Mouse (Mus musculus): ENCODE measurements around the gene Atp5s.

The Atp5s gene

DNA sequence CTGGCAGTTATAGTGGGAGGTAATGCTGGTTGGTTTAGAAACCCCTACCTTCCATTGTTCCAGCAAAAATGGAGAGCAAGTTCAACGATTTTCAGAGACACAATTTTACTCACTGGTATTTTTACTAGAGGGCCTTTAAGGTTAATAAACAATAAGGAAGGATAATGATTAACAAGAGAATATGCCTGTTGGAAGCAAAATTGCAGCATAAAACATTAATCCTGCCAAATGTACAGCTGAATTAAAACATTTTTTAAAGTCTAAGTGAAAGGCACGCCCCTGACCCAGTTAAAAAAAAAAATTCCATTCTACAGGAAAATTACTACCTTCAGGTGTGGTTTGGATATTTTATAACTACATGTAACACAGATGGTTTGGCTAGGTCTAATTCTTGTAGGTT is 53.2 kb downstream of the Atp5s start:
- DNase-seq (ENCODE audit: low spot score): no peak

DNA sequence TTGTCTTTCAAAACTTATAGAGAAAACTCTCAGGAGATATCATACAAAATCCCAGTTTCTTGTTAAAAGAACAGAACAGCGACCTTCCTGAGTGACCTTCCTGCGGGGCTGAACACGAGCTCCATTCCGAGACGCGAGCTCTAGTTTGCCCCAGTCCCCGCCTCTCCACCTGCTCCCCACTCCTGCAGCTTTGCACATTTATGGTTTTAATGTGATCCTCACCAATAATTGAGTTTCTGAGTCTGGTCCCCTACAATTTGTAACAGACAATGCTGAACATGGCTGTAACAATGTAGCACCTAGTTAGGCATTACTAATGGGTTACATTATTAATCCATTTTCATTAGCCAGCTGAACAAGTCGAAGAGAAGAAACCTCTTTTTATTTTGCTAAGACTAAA is 56.7 kb downstream of the Atp5s start:
- DNase-seq (ENCODE audit: low spot score): no peak

DNA sequence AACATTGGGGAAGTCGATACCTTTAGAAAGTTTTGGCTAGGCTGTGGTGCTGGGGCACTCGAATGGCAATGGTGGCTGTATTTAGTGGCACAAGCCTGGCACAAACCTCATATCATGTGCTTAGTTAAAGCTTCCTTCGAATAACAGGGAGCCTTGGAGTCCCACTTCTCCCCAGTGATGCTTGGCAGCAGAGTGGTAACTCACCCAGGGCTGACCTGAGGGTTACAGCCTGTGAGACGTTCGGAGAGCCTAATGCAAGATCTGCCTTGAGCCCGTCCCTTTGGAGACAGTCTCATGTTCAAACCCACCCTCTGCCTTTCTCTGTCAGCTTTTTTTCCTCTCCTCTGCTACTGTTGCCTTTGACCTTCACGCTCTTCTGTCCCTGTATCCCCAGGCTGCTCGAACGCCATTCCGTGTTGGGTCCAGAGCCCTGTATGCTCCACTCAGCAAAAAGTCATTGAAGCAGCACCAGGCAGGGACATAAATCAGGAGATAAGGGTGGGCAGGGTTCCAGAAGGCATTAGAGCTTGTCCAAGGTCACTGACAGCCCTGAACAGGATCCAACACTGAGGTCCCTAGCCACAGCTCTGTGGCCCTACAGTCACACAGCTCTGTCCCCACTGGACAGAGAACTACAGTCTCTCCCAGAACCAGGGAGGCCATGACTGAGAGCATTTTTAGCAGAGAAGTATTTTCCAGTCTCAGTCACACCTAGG is 57.3 kb downstream of the Atp5s start:
- DNase-seq (ENCODE audit: low spot score): no peak

DNA sequence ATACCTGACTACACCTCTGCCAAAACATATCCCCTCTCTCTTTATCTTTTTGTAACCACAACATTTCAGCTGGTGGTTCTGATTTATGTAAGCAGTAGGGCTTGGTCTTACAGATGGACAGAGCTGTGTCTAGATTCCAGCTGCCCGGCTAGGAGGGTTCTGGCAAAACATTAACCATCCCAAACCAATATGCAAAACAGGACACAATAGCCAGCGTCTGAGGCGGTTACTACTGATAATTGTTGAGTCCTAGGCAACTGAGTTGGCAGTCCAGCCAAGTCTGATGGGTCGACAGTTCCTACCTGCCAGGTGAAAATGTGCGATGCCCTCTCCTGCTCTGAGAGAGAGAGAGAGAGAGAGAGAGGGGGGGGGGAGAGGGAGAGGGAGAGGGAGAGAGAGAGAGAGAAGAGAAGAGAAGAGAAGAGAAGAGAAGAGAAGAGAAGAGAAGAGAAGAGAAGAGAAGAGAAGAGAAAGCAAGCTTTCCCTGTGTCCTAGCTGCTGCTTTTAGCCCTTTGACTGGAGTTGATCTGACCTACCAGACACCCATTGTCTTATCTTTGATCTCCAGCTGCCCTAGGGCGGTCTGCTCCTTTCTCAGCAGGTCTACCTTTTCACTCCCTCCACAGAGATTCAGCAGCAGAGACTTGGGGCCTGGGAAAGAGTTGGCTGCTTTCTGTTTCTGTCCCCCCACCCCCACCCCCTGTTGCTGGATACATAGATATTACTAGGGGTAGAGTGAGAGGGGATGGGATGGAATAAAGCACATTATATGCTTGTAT is 58.7 kb downstream of the Atp5s start:
- DNase-seq (ENCODE audit: low spot score): no peak

DNA sequence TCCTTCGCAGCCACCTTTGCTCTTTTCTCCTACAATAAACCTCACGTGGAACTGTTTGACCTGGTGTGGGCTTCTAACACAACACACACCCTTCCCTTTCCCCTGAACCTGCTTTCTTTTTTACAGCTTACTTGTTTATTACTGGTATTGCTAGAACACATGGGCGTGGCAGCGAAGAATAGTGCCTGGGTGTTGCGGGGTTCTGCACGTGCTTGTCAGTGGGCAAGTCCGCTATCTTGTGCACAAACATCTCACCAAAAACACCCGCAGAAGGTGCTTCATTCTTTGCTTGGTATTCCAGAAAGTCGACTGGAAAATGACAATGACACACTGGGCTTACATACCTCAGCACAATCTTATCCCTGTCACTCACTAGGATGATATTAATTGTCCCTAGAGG is 60.7 kb downstream of the Atp5s start:
- DNase-seq (ENCODE audit: low spot score): no peak

DNA sequence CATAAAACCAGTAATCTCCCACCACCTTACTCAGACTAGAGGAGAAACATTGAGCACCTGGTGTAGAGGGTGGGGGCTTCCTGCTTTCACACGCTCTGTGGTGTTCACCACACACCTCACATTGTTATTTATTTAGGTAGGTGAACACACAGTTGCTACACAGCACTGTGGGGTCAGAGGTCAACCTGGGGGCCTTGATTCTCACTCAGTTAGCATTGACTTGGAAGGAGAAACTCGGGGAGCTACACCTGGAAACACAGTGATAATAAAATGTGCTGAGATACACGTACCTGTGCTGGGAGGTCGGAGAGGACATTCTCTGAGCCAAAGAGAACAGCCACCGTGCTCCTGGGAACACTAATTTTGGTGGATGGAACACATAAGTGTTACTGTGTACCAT is 63.6 kb downstream of the Atp5s start:
- no peak for DNase-seq (ENCODE audit: low spot score)

DNA sequence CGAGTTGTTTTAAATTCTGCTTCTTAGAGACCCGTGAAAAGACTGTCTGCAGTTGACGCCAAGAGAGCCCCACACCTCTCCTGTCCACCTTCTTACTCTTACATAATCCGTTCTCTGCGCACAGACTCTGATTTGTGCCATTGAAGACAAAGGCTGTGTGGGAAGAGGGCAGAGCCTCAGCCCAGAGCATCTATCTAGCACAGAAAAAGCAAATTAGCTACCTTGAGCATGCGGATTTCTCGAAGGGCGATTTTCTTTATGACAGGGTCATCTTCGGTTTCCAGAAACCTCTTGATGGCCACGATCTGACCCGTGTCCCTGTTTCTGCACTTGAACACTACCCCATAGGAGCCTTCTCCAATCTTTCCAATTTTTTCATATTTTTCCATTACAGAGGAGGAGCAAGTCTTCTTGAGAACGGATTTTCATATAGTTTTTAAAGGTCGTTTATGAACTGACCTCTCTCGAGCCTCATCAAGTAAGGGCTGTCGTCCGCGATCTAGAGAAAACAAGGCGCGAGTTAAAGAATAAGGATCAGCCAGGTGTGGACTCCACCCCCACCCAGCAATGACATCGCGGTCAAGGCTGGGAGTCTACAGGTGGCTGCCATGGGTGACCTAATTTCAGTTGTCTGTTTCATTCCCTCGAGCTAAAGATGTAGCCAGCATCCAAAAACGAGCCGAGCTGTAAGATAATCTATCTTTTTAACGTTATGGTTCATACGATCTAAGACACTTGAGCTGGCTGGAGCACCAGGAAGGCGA is 65.2 kb downstream of the Atp5s start:
- no peak for DNase-seq (ENCODE audit: low spot score)

DNA sequence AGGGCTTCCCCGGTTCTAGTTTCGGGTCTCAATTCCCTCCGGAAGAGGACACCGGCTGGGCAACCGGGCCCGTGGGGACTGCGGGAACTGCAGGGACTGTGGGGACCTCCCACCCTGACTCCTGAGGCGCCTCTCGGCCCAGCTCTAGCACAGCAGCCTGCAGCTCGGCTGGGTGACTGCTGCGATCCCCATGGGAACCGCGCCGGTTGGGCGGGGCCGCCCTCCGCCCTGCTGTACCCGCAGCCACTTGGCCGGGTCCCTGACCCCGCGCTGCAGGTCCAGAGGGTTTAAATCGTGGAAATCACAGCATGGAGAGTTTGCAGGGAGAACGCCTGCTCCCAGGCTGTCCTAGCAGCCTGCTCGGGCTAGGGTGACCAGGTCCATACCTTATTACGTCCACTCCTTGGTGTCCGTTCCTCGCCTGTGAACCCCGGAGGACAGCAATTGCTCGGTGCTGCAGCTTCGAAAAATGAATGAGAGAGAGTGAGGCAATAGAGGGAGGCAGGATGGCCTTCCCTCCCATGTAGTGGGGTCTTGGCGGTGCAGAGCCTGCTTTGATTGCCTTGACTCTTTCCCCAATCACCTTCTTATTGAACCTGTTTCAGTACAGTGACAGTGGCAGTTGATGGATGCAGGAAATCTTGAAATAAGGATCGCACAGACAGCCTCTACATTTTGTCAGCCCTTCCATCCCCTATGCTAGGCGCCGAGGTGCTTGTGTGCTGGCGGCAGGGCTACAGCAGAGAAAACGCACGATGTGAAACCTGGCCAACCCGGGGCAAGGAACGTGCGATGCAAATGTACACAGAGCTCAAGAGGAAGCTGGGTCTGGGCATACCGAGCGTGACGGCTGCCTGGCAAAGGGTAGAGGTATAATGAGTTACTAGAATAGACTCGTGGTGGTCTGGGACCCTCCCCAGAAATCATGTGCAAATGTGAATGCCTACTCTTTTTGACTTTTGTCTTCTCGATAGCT is 66.1 kb downstream of the Atp5s start, which contains the start of gene Cdkl1:
Gene Cdkl1 (minus strand): TSS at position 738 of the 976 bp plus-strand sequence.
- DNase-seq (ENCODE audit: low spot score): peak; percentile 51

Data from left cerebral cortex, adult 11 months (tissue).